ENCODE assay signal across 23 mouse cellular contexts in genomic region chr9:112993627-112994026, GRCm38 (mm10).
DNase-seq lines count a peak whose midpoint lies in the region; ATAC-seq and TF ChIP-seq lines count a peak whose summit lies in the region.
"Had no signal": no experiment of that assay in that cellular context is flagged by ENCODE, and none has a peak within 500 bp of the region (broad histone marks: within the 10 kb centered on the region; RNA-seq: fewer than 3 reads in every experiment).

No protein-coding gene starts in this region.

- 29% methylated on average over 2 of the region's 2 CpGs for WGBS in liver, embryonic 13.5 days (ENCODE audit: insufficient replicate concordance)
- WGBS in liver, embryonic 12.5 days (ENCODE audit: insufficient replicate concordance): 30% methylated on average over 2 of the region's 2 CpGs

- TF ChIP-seq CTCF in G1E (IDR thresholded peaks at IDR 0.05; ENCODE audit: low read depth, low read length): no peak

- H3K9me3 ChIP-seq in liver, embryonic 13.5 days (replicated peaks): no peaks in the 10 kb centered on the region
- no peaks in the 10 kb centered on the region for H3K9me3 ChIP-seq in liver, embryonic 12.5 days (replicated peaks)
- peaks cover 6% of the 10 kb centered on the region; the same call in 1 of the 2 replicates for H3K9me3 ChIP-seq in G1E (replicated peaks)
- H3K9me3 ChIP-seq: heart, embryonic 13.5 days had no signal

- H3K9ac ChIP-seq in liver, embryonic 13.5 days: no peak overlapping the region
- H3K9ac ChIP-seq in liver, embryonic 12.5 days: no peak overlapping the region
- H3K9ac ChIP-seq: forebrain, postnatal 0 days; heart, embryonic 13.5 days; hindbrain, embryonic 14.5 days had no signal

- no peaks in the 10 kb centered on the region for H3K36me3 ChIP-seq in liver, embryonic 13.5 days
- no peaks in the 10 kb centered on the region for H3K36me3 ChIP-seq in liver, embryonic 12.5 days
- no peaks in the 10 kb centered on the region for H3K36me3 ChIP-seq in G1E (replicated peaks)
- H3K36me3 ChIP-seq: heart, embryonic 13.5 days had no signal

- no peak overlapping the region for H3K4me2 ChIP-seq in liver, embryonic 13.5 days
- no peak overlapping the region for H3K4me2 ChIP-seq in liver, embryonic 12.5 days
- H3K4me2 ChIP-seq: heart, embryonic 13.5 days; hindbrain, embryonic 14.5 days had no signal

- intact Hi-C loops in left cerebral cortex, postnatal 36 days (cut with DNase I): no loop called here

- H3K27me3 ChIP-seq in liver, embryonic 13.5 days: no peaks in the 10 kb centered on the region
- H3K27me3 ChIP-seq in liver, embryonic 12.5 days (replicated peaks): no peaks in the 10 kb centered on the region
- no peaks in the 10 kb centered on the region for H3K27me3 ChIP-seq in G1E (ENCODE audit: insufficient read depth, low read length)
- H3K27me3 ChIP-seq: heart, embryonic 13.5 days had no signal

- ATAC-seq in liver, embryonic 13.5 days (ENCODE audit: low read depth): no peak
- no peak for ATAC-seq in liver, embryonic 12.5 days
- ATAC-seq in G1E (ENCODE audit: extremely low read depth, insufficient number of reproducible peaks, low FRiP score, poor library complexity, severe bottlenecking): peak; percentile 54
- ATAC-seq: activated CD4-positive, CD25-positive, alpha-beta regulatory T cell, adult 4 months; forebrain, embryonic 14.5 days; forebrain, postnatal 0 days; hindbrain, postnatal 0 days; inflammation-experienced regulatory T-cells, adult 6 months had no signal

- H3K27ac ChIP-seq in liver, embryonic 13.5 days: no peak overlapping the region
- H3K27ac ChIP-seq in liver, embryonic 12.5 days: no peak overlapping the region
- H3K27ac ChIP-seq: gastrocnemius, adult 2 months; heart, embryonic 13.5 days; hindbrain, embryonic 14.5 days; hindbrain, postnatal 0 days had no signal

- no peak overlapping the region for H3K4me3 ChIP-seq in liver, embryonic 13.5 days (replicated peaks)
- H3K4me3 ChIP-seq in liver, embryonic 12.5 days: no peak overlapping the region
- H3K4me3 ChIP-seq in G1E (ENCODE audit: low read depth, low read length): no peak overlapping the region
- H3K4me3 ChIP-seq: gastrocnemius, adult 2 months; heart, embryonic 13.5 days had no signal

- peaks cover 30% of the 10 kb centered on the region for H3K4me1 ChIP-seq in liver, embryonic 13.5 days (replicated peaks)
- H3K4me1 ChIP-seq in liver, embryonic 12.5 days: peaks cover 32% of the 10 kb centered on the region
- H3K4me1 ChIP-seq in G1E (ENCODE audit: insufficient read depth, low read depth, low read length): peaks cover 5% of the 10 kb centered on the region; the same call in 1 of the 2 replicates

- DNase-seq in liver, embryonic 13.5 days: peak; percentile 4
- DNase-seq in G1E (ENCODE audit: low spot score) (no peak), MEL-GATA-1-ER (ENCODE audit: extremely low read depth, low read depth) (peak; percentile 6)
- no peak for DNase-seq in natural killer cell, adult 2 months (ENCODE audit: low spot score in 2 of 2)
- no peak for DNase-seq in left cerebral cortex, postnatal 36 days (ENCODE audit: low spot score in 2 of 2)
- DNase-seq: adrenal gland, adult 8-10 months; adrenal gland, postnatal 25 days; cerebellum, adult 18-20 months; cerebellum, adult 9-10 months; cerebellum, postnatal 14 days; forebrain, postnatal 0 days; gastrocnemius, adult 2 months; gastrocnemius, postnatal 14 days; heart, adult 11 months; heart, postnatal 14 days; heart, postnatal 4 days had no signal

Comparison
In these comparisons a context has a peak if more than half of its experiments do, and no peak if none do; other contexts are left out.
1. DNase-seq: peak in liver, embryonic 13.5 days (single experiment) and MEL-GATA-1-ER (single experiment); none in G1E (single experiment), natural killer cell, adult 2 months (0 of 2) and left cerebral cortex, postnatal 36 days (0 of 2).